Mouse (Mus musculus) embryonic stem cell, embryonic (primary cell): ENCODE data around the gene Hyal3.

Source experiments
- CTCF ChIA-PET, 4 experiments: fragments of 300-600 bp in 2 of 4; fragments of 350-600 bp in 2 of 4; sonication (Branson Sonifier 250); formaldehyde crosslinking; loops; one replicate each; lab custom pipeline; 2022; ENCODE audit warnings: inconsistent platforms in 2 of 4; lab: Charles Lee
- POLR2A ChIA-PET, 4 experiments: fragments of 300-600 bp in 2 of 4; fragments of 350-600 bp in 2 of 4; sonication (Branson Sonifier 250); formaldehyde crosslinking; loops; one replicate each; lab custom pipeline; 2022; ENCODE audit warnings: antibody characterized with exemption in 4 of 4, inconsistent platforms in 1 of 4; lab: Charles Lee

Gene Hyal3

GRCm38 (mm10) chr9:107603251-107603650, 22.6 kb downstream of the Hyal3 start:
- ChIA-PET CTCF (interaction anchor here (0.6 to 7.5 kb wide), 9 partner anchors 9 to 393 kb away, joined by 3 to 109 read pairs (median 8); partner anchors contain the start of genes Gm20662 (in 1 of the 4), Gnai2 (in 1 of the 4) and Sema3b (in 1 of the 4)), POLR2A (interaction anchor here in 3 of 4 experiments (0.8 to 21.2 kb wide), 6 partner anchors 8 to 42 kb away, joined by 4 to 450 read pairs (median 8); partner anchors contain the start of genes Hyal1 (in 1 of the 3), Hyal2 (in 1 of the 3), Hyal3 (in 1 of the 3) and Ifrd2 (in 1 of the 3))

DNA sequence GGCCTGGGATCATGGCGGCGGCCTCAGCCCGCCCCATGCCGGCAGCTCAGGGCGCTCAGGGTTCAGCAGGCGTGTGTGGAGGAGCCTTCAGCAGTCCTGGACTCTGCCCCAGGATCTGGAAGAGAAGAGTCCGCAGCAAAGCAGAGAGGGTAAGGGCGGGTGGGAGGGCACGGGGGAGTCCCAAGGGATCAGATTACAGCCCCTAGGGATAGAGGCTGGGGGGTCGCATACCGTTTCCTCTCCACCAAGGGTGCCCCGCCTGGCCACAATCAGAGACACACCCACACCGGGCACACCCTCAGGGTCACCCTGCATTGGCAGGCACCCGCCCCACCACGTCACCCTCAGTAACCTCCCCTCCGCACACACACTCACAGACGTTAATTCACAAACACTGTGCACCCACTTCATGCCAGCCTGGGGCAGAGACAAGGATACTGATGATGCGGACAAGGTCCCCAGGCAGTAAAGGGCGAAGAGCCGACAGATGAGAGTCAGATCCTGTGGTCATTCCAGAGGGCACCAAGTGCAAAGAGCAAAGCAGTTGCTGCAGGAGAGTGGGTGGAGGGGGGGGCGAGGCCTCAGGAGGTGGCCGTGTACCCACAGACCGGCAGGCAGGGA, 24.5 kb downstream of the Hyal3 start:
- ChIA-PET POLR2A (interaction anchor here in 2 of 4 experiments (1.5 to 21.2 kb wide), 2 partner anchors 19 to 29 kb away, joined by 4 to 450 read pairs; partner anchors contain the start of genes Hyal1 (in 1 of the 2), Hyal2 (in 1 of the 2), Hyal3 (in 1 of the 2) and Ifrd2 (in 1 of the 2)), CTCF (interaction anchor here in 1 of 4 experiments (0.5 to 1.5 kb wide), 4 partner anchors 13 to 40 kb away, joined by 3 to 7 read pairs (median 3); partner anchors contain the start of gene Ifrd2)

DNA sequence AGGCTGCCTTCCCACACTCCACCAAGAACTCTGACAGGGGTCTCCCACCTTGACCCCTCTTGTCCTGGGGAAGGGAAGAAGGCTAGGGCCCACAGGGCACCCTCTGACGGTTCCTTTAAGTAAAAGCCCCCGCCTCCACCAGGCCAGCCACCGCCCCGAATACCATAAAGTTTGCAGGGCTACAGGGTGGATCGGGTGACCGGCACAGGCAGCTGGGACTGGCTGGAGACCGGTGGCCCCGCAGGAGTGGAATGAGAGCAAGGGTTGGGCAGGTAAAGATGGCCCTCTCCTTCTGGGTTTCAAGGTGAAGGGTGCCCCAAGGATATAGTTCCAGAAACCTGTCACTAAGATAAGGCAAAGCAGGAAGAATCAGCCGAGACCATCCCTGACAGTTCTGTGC, 26.0 kb downstream of the Hyal3 start:
- CTCF ChIA-PET = interaction anchor here (0.7 to 8.2 kb wide), 13 partner anchors 11 to 71 kb away, joined by 3 to 110 read pairs (median 5); no protein-coding TSS in a partner anchor
- POLR2A ChIA-PET = interaction anchor here (0.7 to 4.6 kb wide), 20 partner anchors 8 to 397 kb away, joined by 3 to 18 read pairs (median 5); partner anchors contain the start of genes Gnai2 (in 2 of the 4), Ifrd2 (in 2 of the 4), Hyal3 (in 1 of the 4) and Tusc2 (in 1 of the 4)

- POLR2A ChIA-PET = interaction anchor here in 3 of 4 experiments (0.5 to 4.6 kb wide), 19 partner anchors 9 to 1402 kb away, joined by 3 to 18 read pairs (median 5); partner anchors contain the start of genes Gnai2 (in 2 of the 3), Ifrd2 (in 2 of the 3) and Tusc2 (in 1 of the 3)
- CTCF ChIA-PET = interaction anchor here (0.6 to 8.2 kb wide), 12 partner anchors 9 to 71 kb away, joined by 3 to 110 read pairs (median 5); no protein-coding TSS in a partner anchor
Measured at GRCm38 (mm10) chr9:107607036-107607435, 26.4 kb downstream of the Hyal3 start.

DNA sequence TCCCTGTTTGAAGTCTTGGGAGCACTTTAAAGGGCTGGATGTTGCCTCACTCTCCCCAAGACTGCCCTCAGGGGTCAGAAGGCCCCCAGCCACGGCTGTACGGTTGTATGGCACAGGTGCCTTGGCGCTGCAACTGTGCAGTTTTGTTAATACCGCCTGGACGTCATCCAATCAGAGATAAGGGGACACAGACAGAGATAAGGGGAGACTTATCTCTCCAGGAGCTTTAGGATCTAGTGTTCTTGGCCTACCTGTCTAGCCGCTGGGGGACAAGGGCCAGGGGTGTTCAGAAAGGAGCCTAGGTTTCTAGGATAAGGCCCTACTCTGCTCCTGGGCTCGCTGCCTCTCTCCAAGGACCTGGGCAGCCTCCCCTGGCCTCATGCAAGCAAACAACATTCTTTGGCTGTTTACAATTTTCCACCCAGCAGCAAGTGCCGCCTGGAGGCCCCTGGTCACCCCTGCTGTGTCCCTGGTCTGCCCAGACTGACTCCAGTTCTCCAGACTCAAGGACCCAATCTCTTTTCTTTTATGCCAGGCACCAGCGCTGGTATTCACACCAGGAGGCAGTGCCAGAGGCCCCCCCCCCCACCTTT, 27.1 kb downstream of the Hyal3 start:
- POLR2A ChIA-PET = interaction anchor here in 3 of 4 experiments (0.7 to 4.6 kb wide), 25 partner anchors 12 to 508 kb away, joined by 3 to 18 read pairs (median 3); partner anchors contain the start of genes Gnai2 (in 2 of the 3), Hyal1 (in 1 of the 3), Ifrd2 (in 1 of the 3) and Tusc2 (in 1 of the 3)
- CTCF ChIA-PET = interaction anchor here in 3 of 4 experiments (0.5 to 8.2 kb wide), 12 partner anchors 8 to 132 kb away, joined by 3 to 110 read pairs (median 4); no protein-coding TSS in a partner anchor

GRCm38 (mm10) chr9:107608741-107609432, 28.3 kb downstream of the Hyal3 start, which contains the start of gene Sema3b:
Gene Sema3b (minus strand): TSS chr9:107609229.
- POLR2A ChIA-PET = interaction anchor here in 3 of 4 experiments (0.7 to 4.8 kb wide), 24 partner anchors 9 to 506 kb away, joined by 3 to 82 read pairs (median 4); partner anchors contain the start of genes Hyal1 (in 2 of the 3), Ifrd2 (in 2 of the 3) and Gnai2 (in 1 of the 3)
- CTCF ChIA-PET = interaction anchor here in 3 of 4 experiments (0.6 to 9.0 kb wide), 17 partner anchors 8 to 146 kb away, joined by 3 to 161 read pairs (median 4); no protein-coding TSS in a partner anchor

- ChIA-PET CTCF (interaction anchor here in 3 of 4 experiments (0.6 to 9.0 kb wide), 17 partner anchors 8 to 146 kb away, joined by 3 to 161 read pairs (median 4); partner anchors contain the start of gene Gnai2 (in 1 of the 3)), POLR2A (interaction anchor here in 3 of 4 experiments (0.7 to 4.8 kb wide), 20 partner anchors 9 to 106 kb away, joined by 3 to 82 read pairs (median 6); partner anchors contain the start of genes Hyal1 (in 2 of the 3), Ifrd2 (in 2 of the 3) and Gnai2 (in 1 of the 3))
Measured at GRCm38 (mm10) chr9:107609433-107609830, 28.8 kb downstream of the Hyal3 start.

GRCm38 (mm10) chr9:107611456-107612190, 31.0 kb downstream of the Hyal3 start:
- POLR2A ChIA-PET = interaction anchor here in 3 of 4 experiments (0.5 to 4.8 kb wide), 61 partner anchors 9 to 381 kb away, joined by 3 to 93 read pairs (median 8); partner anchors contain the start of genes Gnai2 (in 3 of the 3), Cyb561d2 (in 2 of the 3), Hyal3 (in 2 of the 3) and Ifrd2 (in 2 of the 3)

GRCm38 (mm10) chr9:107612191-107612944, 31.8 kb downstream of the Hyal3 start:
- CTCF ChIA-PET = interaction anchor here (0.5 to 9.0 kb wide), 98 partner anchors 10 to 1040 kb away, joined by 3 to 161 read pairs (median 5); partner anchors contain the start of genes Gnai2 (in 3 of the 4), Tmem115 (in 3 of the 4), Hyal2 (in 2 of the 4) and Zmynd10 (in 2 of the 4)
- POLR2A ChIA-PET = interaction anchor here (0.5 to 4.8 kb wide), 112 partner anchors 9 to 1243 kb away, joined by 3 to 93 read pairs (median 5); partner anchors contain the start of genes Gnai2 (in 3 of the 4), Hyal3 (in 3 of the 4), Ifrd2 (in 3 of the 4) and Cyb561d2 (in 2 of the 4)

More at GRCm38 (mm10) chr9:107611456-107612190, 31.0 kb downstream of the Hyal3 start:
- CTCF ChIA-PET = interaction anchor here (0.6 to 9.0 kb wide), 35 partner anchors 9 to 968 kb away, joined by 3 to 161 read pairs (median 7); partner anchors contain the start of genes Gnai2 (in 2 of the 4), Cyb561d2 (in 1 of the 4), Hyal2 (in 1 of the 4) and Nprl2 (in 1 of the 4)

- CTCF ChIA-PET = interaction anchor here (0.6 to 9.0 kb wide), 93 partner anchors 12 to 1039 kb away, joined by 3 to 161 read pairs (median 5); partner anchors contain the start of genes Gnai2 (in 3 of the 4), Hyal2 (in 2 of the 4), Tmem115 (in 2 of the 4) and Zmynd10 (in 2 of the 4)
- POLR2A ChIA-PET = interaction anchor here (0.5 to 4.8 kb wide), 101 partner anchors 10 to 1244 kb away, joined by 3 to 93 read pairs (median 5); partner anchors contain the start of genes Gnai2 (in 3 of the 4), Hyal3 (in 3 of the 4), Ifrd2 (in 3 of the 4) and Cyb561d2 (in 2 of the 4)
Measured at GRCm38 (mm10) chr9:107612945-107613569, 32.4 kb downstream of the Hyal3 start.

DNA sequence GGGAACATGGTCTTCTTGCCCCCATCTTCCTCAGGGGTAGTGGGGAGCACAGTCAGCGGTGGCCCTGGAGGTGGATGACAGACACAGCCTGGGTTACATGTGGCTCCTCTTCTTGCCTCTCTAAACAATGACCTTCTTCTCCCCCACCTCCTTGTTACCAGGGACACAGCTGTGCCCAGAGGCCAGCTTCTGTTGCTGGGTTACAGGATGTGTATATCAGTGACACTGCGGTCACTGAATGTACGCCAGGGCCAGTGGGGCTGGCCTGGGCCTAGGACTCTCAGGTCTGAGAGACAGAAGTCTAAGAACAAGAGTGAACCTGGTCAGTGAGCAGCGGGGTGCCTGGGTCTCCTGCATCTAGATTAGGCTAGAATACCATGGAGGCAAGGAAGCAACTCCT, 34.4 kb downstream of the Hyal3 start:
- ChIA-PET POLR2A (interaction anchor here in 2 of 4 experiments (0.9 to 4.3 kb wide), 10 partner anchors 9 to 38 kb away, joined by 3 to 27 read pairs (median 4); partner anchors contain the start of genes Gnai2 (in 1 of the 2) and Hyal1 (in 1 of the 2)), CTCF (interaction anchor here in 3 of 4 experiments (1.0 to 9.0 kb wide), 11 partner anchors 11 to 258 kb away, joined by 3 to 161 read pairs (median 7); partner anchors contain the start of gene Ifrd2 (in 1 of the 3))

DNA sequence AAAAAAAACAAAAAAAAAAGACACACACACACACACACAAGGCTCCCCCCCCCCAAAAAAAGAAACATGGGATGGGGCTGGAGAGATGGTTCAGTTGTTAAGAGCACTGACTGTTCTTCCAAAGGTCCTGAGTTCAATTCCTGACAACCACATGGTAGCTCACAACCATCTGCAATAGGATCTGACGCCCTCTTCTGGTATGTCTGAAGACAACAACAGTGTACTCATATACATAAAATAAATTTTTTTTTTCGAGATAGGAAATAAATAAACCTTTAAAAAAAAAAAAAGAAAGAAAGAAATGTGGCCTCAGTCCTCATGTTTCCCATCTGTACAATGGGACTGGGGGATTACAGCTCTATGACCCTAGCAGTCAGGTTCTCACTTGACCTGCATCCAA, 36.8 kb downstream of the Hyal3 start:
- ChIA-PET POLR2A (interaction anchor here in 2 of 4 experiments (0.7 to 3.1 kb wide), 10 partner anchors 9 to 74 kb away, joined by 3 to 12 read pairs (median 5); partner anchors contain the start of genes Gnai2 (in 1 of the 2) and Ifrd2 (in 1 of the 2)), CTCF (interaction anchor here (0.6 to 9.0 kb wide), 33 partner anchors 8 to 1190 kb away, joined by 3 to 109 read pairs (median 4); partner anchors contain the start of genes Gnai2 (in 1 of the 4), Hyal3 (in 1 of the 4), Ifrd2 (in 1 of the 4) and Sema3b (in 1 of the 4))

- ChIA-PET POLR2A (interaction anchor here in 2 of 4 experiments (0.8 to 3.1 kb wide), 10 partner anchors 8 to 75 kb away, joined by 3 to 12 read pairs (median 4); partner anchors contain the start of gene Gnai2 (in 1 of the 2)), CTCF (interaction anchor here (0.6 to 9.0 kb wide), 25 partner anchors 8 to 287 kb away, joined by 3 to 109 read pairs (median 4); partner anchors contain the start of genes Gnai2 (in 1 of the 4) and Sema3b (in 1 of the 4))
Measured at GRCm38 (mm10) chr9:107618098-107618497, 37.5 kb downstream of the Hyal3 start.
